Mouse (Mus musculus) embryonic facial prominence, embryonic 10.5 days (tissue): ENCODE measurements around the gene Gm4491. TPM values are rescaled to one million over a fixed set of nuclear protein-coding genes. Genes with fewer than 3 reads are reported as not detected.
A peak's percentile ranks its signal among the peaks of the same experiment; 100 is the strongest.
"Not testable (repeated sequence)": the region's sequence is repeated elsewhere in the genome, so short reads cannot be mapped to it uniquely, and the experiment has no call there.

Experiments used
- DNase-seq: peaks from one replicate; pipeline ENCODE4 v3.0.0-alpha.2; 2017; ENCODE audit warnings: low spot score
- H3K27ac ChIP-seq: fragments of 300-500 bp; sonication (generic); replicated peaks from 2 replicates; pipeline ENCODE4 v1.5.1; 2016; ENCODE audit warnings: mild to moderate bottlenecking
- H3K27me3 ChIP-seq: fragments of 300-500 bp; sonication (generic); replicated peaks from 2 replicates; pipeline ENCODE4 v1.6.1; 2016; ENCODE audit warnings: low read depth, mild to moderate bottlenecking; ENCODE audit not compliant: poor library complexity, severe bottlenecking
- H3K36me3 ChIP-seq: fragments of 300-500 bp; sonication (generic); replicated peaks from 2 replicates; pipeline ENCODE4 v1.6.1; 2016; ENCODE audit warnings: mild to moderate bottlenecking, moderate library complexity
- H3K4me1 ChIP-seq: fragments of 300-500 bp; sonication (generic); 2 replicates; pipeline ENCODE4 v1.6.1; 2016
- H3K4me3 ChIP-seq: fragments of 300-500 bp; sonication (generic); 2 replicates; pipeline ENCODE4 v1.5.1; 2016; ENCODE audit warnings: mild to moderate bottlenecking, moderate library complexity
- H3K9me3 ChIP-seq: fragments of 300-500 bp; sonication (generic); 2 replicates; pipeline ENCODE4 v1.6.1; 2016; ENCODE audit warnings: mild to moderate bottlenecking
- WGBS: fragments of 180-500 bp; shearing (Covaris S2); methylation state at CpG from one replicate; pipeline ENCODE4 v1.1.7; 2016; 5-methylcytosine and 5-hydroxymethylcytosine counted together
- polyA plus RNA-seq: library from polyadenylated mRNA; unstranded; fragments of >200 nt; fragmentation: Nextera tagmentation; extraction: Ambion mirVana; gene quantifications from 2 replicates; pipeline ENCODE4 v1.2.1, GENCODE M21; 2016

Gm4491 gene
- polyA plus RNA-seq, 1 experiment from 2014 or later, result not detected

DNA sequence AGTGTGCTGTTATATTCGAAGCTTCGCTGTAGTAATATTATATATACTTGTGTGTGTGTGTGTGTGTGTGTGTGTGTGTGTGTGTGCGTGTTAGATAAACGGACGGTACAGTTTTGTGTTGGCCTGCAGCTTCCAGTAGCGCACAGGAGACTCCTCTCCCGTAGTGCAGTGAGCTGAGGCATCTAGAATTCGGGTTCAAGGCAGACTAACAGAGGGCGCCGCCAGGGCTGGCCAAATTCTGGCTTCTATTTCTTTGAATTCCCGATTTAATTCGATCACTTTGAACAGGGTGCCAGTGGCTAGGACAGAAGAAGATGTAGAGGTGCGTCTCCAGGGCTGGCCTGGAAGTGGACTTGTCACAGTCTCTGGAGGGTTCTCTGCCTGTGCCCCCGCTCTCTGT, 10.6 kb downstream of the Gm4491 start:
- peak; percentile 42 for DNase-seq
- no peaks in the 10 kb centered on the region for H3K36me3 ChIP-seq
- 10% methylated on average over 14 of the region's 14 CpGs for WGBS
- peak overlapping the region; percentile 72 for H3K4me3 ChIP-seq
- no peak overlapping the region for H3K27ac ChIP-seq
- H3K27me3 ChIP-seq, result peaks cover 84% of the 10 kb centered on the region
- H3K4me1 ChIP-seq, result peaks cover 21% of the 10 kb centered on the region
- H3K9me3 ChIP-seq, result no peaks in the 10 kb centered on the region

DNA sequence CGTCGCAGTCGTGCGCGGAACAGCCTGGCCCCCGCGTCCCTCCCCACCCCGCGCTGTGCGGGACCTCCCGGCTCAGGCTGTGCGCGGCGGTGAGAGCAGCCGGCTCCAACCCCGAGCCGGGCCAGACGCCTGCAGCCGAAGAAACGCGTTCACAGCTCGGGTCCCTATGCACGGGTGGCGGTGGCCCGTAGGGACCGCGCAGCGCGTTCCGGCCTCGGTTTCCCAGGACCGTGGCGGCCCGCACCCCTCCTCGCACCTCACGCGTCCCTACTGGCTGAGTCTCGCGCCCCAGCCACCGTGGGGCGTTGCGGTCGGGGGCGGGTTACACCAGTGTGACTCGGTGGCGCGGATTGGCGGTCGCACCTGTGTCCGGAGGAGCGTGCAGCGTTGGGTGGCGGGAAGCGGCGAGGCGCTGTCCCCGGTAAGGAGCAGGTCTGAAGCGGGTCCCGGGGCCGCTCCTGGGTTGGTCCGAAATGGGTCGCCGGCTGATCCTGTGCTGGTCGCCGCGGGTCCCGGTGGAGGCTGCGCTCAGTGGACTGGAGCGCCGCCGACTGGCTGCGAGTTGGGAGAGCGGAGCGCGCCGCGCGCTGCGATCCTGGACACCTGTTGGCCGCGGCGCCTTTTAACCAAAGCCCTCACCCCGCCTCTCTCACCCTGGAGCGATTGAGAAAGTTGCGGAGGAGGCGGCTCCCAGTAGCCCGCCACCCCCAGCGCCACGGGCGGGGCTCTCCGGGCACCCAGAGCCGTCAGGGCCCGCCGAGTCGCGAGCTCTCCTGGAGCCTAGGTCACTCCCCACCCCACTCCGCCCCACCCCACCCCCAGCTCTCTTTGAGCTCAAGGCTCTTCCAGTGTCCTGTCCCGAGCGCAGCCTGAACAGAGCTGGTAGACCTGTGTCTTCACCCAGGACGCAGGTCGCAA, 11.3 kb downstream of the Gm4491 start, which contains the start of gene Gjb2:
TSS of gene Gjb2 (minus strand) at position 597 of the 918 bp plus-strand sequence.
- H3K4me1 ChIP-seq, result peaks cover 27% of the 10 kb centered on the region
- WGBS, result under 1% methylated on average over 101 of the region's 101 CpGs
- H3K9me3 ChIP-seq, result no peaks in the 10 kb centered on the region
- H3K4me3 ChIP-seq, result peak within 1 kb of the TSS; percentile 72
- H3K27me3 ChIP-seq, result peaks cover 89% of the 10 kb centered on the region
- peak; percentile 69 for DNase-seq
- H3K36me3 ChIP-seq, result no peaks in the 10 kb centered on the region
- peak within 1 kb of the TSS; percentile 59 for H3K27ac ChIP-seq

DNA sequence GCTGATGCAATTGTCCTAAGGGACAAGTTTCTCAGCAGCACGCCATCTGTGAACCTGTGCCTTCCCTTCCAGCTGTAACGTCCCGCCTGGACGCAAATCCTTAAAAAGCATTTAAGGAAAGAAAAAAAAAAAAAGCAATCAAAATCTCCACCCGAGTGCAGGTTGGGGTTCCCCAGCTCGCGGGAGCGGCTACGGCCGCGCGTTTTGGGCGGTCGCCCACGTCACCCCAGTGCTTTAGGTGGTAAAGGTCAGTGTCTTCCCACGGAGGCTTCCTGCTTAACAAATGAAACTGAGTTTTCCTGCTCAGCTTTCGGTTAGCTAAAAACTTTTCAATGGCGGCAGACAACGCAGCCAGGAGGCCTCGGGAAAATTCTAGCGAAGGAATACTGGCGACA, 12.0 kb downstream of the Gm4491 start:
- Histone ChIP-seq H3K36me3 (no peaks in the 10 kb centered on the region), H3K9me3 (no peaks in the 10 kb centered on the region), H3K4me1 (peaks cover 27% of the 10 kb centered on the region), H3K27ac (peak overlapping the region; percentile 59), H3K27me3 (peaks cover 89% of the 10 kb centered on the region), H3K4me3 (peak overlapping the region; percentile 72)
- DNase-seq, result no peak
- 1% methylated on average over 22 of the region's 22 CpGs for WGBS

DNA sequence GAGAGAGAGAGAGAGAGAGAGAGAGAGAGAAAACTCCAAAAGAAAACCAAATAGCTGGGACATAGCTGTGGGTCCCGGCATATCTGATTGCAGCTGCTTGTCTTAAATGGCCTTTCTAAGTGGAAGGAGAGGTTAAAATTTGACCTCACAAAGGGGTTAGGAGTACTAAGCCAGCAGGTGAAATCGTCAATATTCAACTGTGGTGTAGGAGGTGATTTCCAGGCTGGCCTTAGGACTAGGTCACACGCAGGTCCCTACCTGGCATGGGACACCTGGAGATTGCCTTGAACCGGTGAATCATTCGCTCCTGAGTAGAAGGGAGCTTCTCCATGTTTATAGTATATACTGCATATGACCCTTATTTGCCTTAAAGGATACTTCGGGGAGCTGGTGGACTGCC, 12.6 kb downstream of the Gm4491 start:
- no peak for DNase-seq
- WGBS, result 52% methylated on average over 6 of the region's 6 CpGs
- Histone ChIP-seq H3K27ac (no peak overlapping the region), H3K27me3 (peaks cover 84% of the 10 kb centered on the region), H3K36me3 (no peaks in the 10 kb centered on the region), H3K4me3 (peak overlapping the region; percentile 72; the same call in 1 of the 2 replicates), H3K4me1 (peaks cover 27% of the 10 kb centered on the region), H3K9me3 (no peaks in the 10 kb centered on the region)

- DNase-seq, result no peak
- peaks cover 69% of the 10 kb centered on the region for H3K27me3 ChIP-seq
Measured at GRCm38 (mm10) chr14:57101623-57102022, 14.1 kb downstream of the Gm4491 start.

DNA sequence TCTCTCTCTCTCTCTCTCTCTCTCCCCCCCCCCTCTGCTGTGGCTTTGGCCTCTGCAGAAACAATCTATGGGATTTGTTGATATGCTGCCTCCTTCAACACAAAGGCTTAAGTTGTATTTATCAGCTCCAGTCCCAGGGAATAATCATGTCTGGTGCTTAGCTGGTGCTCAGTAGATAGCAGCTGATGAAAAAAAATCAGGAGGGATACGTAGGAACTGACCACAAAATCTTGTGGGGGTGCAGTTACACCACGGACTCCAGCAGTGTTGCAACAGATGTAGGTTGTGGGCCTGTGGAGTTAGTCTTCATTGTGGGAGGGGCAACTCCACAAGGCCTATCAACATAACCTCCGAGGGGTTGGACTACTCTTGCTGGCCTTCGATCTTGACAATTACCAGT, 19.8 kb downstream of the Gm4491 start:
- Histone ChIP-seq H3K36me3 (no peaks in the 10 kb centered on the region), H3K27ac (no peak overlapping the region), H3K4me3 (no peak overlapping the region), H3K27me3 (peaks cover 12% of the 10 kb centered on the region), H3K4me1 (peaks cover 7% of the 10 kb centered on the region; the same call in 1 of the 2 replicates), H3K9me3 (no peaks in the 10 kb centered on the region)
- DNase-seq, result no peak
- WGBS, result 87% methylated on average over 4 of the region's 4 CpGs

More at GRCm38 (mm10) chr14:57101623-57102022, 14.1 kb downstream of the Gm4491 start:
- Histone ChIP-seq H3K27ac (no peak overlapping the region), H3K9me3 (no peaks in the 10 kb centered on the region), H3K4me1 (peaks cover 29% of the 10 kb centered on the region), H3K4me3 (no peak overlapping the region), H3K36me3 (no peaks in the 10 kb centered on the region)
- 87% methylated on average over 7 of the region's 7 CpGs for WGBS

DNA sequence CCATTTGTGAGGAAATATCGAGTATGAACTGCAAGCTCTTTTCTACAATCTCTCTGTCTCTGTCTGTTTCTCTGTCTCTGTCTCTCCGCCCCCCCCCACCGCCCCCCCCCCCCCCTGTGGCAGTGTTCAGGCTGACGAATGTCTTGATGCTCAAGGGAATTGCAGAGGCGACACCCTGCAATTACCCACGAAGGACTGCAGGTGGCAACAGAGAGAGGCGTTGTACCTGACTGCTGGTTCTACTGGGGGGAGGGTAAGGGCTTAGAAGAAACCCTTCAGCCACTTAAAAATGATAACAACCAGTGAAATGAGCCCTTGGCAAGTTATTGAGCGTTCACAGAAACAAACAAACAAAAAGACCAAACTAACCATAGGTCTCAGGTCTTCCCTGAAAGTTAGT, 22.7 kb downstream of the Gm4491 start:
- DNase-seq, result peak; percentile 44
- Histone ChIP-seq H3K36me3 (no peaks in the 10 kb centered on the region), H3K27ac (no peak overlapping the region), H3K9me3 (no peaks in the 10 kb centered on the region), H3K4me3 (no peak overlapping the region), H3K27me3 (no peaks in the 10 kb centered on the region; the same call in 1 of the 2 replicates), H3K4me1 (0 out of 2 replicates have a peak, but pooled peaks cover 2% of the 10 kb centered on the region)
- 10% methylated on average over 8 of the region's 8 CpGs for WGBS

- peaks cover 1% of the 10 kb centered on the region; the same call in 1 of the 2 replicates for H3K4me1 ChIP-seq
- WGBS, result 73% methylated on average over 2 of the region's 2 CpGs
Measured at GRCm38 (mm10) chr14:57090001-57090400, 25.7 kb downstream of the Gm4491 start.

DNA sequence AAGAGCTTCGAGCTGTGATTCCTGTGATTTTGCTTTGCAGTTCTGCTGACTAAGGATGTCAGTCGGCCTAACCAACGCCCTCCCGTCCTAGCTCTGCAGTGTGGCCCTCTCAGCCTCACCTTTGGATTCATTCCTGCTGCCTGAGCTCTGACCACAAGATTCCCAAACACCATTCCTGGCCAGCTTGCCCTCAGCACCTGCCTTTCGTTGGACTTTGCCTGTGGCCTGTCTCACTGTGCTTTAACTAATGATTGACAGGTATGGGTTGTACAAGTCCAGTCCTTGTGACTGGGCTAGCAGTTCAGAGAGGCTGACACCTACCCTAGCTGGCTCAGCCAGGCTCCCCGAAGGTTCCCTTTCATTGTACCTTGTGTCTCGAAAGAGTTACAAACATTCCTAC, 26.6 kb downstream of the Gm4491 start:
- 84% methylated on average over 7 of the region's 7 CpGs for WGBS
- no peak overlapping the region for H3K4me3 ChIP-seq
- no peaks in the 10 kb centered on the region for H3K27me3 ChIP-seq
- H3K27ac ChIP-seq, result no peak overlapping the region
- DNase-seq, result no peak
- H3K4me1 ChIP-seq, result peaks cover 9% of the 10 kb centered on the region
- H3K36me3 ChIP-seq, result no peaks in the 10 kb centered on the region
- H3K9me3 ChIP-seq, result no peaks in the 10 kb centered on the region

More at GRCm38 (mm10) chr14:57090001-57090400, 25.7 kb downstream of the Gm4491 start:
- Histone ChIP-seq H3K4me3 (no peak overlapping the region), H3K27me3 (no peaks in the 10 kb centered on the region), H3K9me3 (no peaks in the 10 kb centered on the region), H3K27ac (no peak overlapping the region), H3K36me3 (no peaks in the 10 kb centered on the region)
- no peak for DNase-seq

DNA sequence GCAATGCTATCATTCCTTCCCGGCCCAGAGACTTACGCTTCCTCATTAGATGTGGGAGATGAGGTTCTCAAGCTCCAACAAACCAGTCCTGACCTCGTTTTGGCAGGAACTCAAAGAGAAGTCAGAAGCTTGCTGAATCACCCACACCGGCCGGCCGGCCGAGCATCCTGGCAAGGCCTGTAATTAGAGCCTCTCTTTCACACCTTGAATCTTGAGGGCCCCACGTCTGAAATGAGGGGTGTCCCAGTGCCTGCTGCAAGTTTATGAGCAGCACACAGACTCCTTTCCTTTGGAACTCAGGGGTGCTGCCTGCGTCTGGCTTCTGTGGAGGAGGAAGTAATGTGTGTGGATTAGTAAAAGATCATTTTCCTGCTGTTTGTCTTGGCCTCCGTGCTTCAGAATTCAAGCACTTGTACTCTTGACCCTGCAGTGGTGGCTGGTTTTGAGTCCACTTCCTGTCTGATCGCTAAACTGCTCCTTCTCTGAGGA, 31.5 kb downstream of the Gm4491 start:
- peak; percentile 15 for DNase-seq
- 53% methylated on average over 11 of the region's 11 CpGs for WGBS

GRCm38 (mm10) chr14:57082863-57083262, 32.8 kb downstream of the Gm4491 start:
- Histone ChIP-seq H3K36me3 (no peaks in the 10 kb centered on the region), H3K9me3 (no peaks in the 10 kb centered on the region), H3K27ac (no peak overlapping the region), H3K4me1 (peaks cover 12% of the 10 kb centered on the region), H3K4me3 (no peak overlapping the region), H3K27me3 (no peaks in the 10 kb centered on the region)
- no peak for DNase-seq
- 98% methylated on average over 1 of the region's 1 CpGs for WGBS

More for the DNA sequence above, 31.5 kb downstream of the Gm4491 start:
- Histone ChIP-seq H3K9me3 (no peaks in the 10 kb centered on the region), H3K27ac (no peak overlapping the region), H3K4me1 (peaks cover 12% of the 10 kb centered on the region), H3K4me3 (no peak overlapping the region), H3K27me3 (no peaks in the 10 kb centered on the region), H3K36me3 (no peaks in the 10 kb centered on the region)

DNA sequence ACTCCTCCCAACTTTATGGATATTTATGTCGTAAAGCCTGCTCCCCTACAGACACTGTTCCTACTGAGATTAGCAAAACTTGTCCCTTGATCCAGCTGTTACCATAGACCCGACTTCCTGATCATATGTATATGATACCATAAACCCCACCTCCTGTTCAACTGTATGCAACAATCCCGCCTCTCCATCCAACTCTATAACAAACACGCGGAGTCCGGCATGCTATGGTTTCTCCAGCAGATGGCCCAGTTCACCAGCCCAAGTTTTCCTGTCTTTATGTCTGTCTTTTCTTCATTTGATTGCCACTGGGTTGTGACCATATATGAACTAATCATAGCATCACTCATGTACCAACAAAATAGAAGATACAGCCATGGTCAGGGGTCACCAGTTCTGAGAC, 40.1 kb downstream of the Gm4491 start:
- H3K9me3 ChIP-seq, result no peaks in the 10 kb centered on the region
- H3K27me3 ChIP-seq, result no peaks in the 10 kb centered on the region
- no peak for DNase-seq
- no peaks in the 10 kb centered on the region for H3K4me1 ChIP-seq
- 85% methylated on average over 6 of the region's 6 CpGs for WGBS
- no peak overlapping the region for H3K27ac ChIP-seq
- H3K4me3 ChIP-seq, result no peak overlapping the region
- H3K36me3 ChIP-seq, result no peaks in the 10 kb centered on the region

- not testable (repeated sequence) for H3K4me3 ChIP-seq, H3K36me3 ChIP-seq, H3K9me3 ChIP-seq, H3K27ac ChIP-seq, H3K4me1 ChIP-seq, H3K27me3 ChIP-seq
- peak; percentile 65 for DNase-seq
- under 1% methylated on average over 2 of the region's 2 CpGs for WGBS
Measured at GRCm38 (mm10) chr14:57069906-57070305, 45.8 kb downstream of the Gm4491 start.
